Mouse (Mus musculus): ENCODE measurements around the gene Nos1. TPM values are rescaled to one million over a fixed set of nuclear protein-coding genes. Genes with fewer than 3 reads are reported as not detected.

The Nos1 gene
- polyA plus RNA-seq, 1 experiment from 2014 or later, result 0.02 TPM

- Histone ChIP-seq H3K4me2 (no peak overlapping the region), H3K4me1 (no peaks in the 10 kb centered on the region), H3K36me3 (no peaks in the 10 kb centered on the region), H3K9me3 (replicated peaks) (no peaks in the 10 kb centered on the region), H3K27ac (no peak overlapping the region), H3K9ac (no peak overlapping the region), H3K27me3 (replicated peaks) (peaks cover 64% of the 10 kb centered on the region), H3K4me3 (no peak overlapping the region)
- ATAC-seq, result no peak
- WGBS (ENCODE audit: insufficient replicate concordance), result 34% methylated on average over 5 of the region's 5 CpGs
These were observed 60.2 kb downstream of the Nos1 start for GRCm38 (mm10) chr5:117840988-117841387.

- H3K4me1 ChIP-seq, result no peaks in the 10 kb centered on the region
- no peak overlapping the region for H3K9ac ChIP-seq
- no peak for ATAC-seq
- H3K36me3 ChIP-seq, result no peaks in the 10 kb centered on the region
- no peaks in the 10 kb centered on the region for H3K9me3 ChIP-seq (replicated peaks)
- H3K27ac ChIP-seq, result no peak overlapping the region
- no peak overlapping the region for H3K4me3 ChIP-seq
- WGBS (ENCODE audit: insufficient replicate concordance), result 4% methylated on average over 44 of the region's 44 CpGs
- H3K27me3 ChIP-seq (replicated peaks), result peaks cover 64% of the 10 kb centered on the region
- H3K4me2 ChIP-seq, result no peak overlapping the region
These were observed 61.0 kb downstream of the Nos1 start for GRCm38 (mm10) chr5:117841651-117842347.

DNA sequence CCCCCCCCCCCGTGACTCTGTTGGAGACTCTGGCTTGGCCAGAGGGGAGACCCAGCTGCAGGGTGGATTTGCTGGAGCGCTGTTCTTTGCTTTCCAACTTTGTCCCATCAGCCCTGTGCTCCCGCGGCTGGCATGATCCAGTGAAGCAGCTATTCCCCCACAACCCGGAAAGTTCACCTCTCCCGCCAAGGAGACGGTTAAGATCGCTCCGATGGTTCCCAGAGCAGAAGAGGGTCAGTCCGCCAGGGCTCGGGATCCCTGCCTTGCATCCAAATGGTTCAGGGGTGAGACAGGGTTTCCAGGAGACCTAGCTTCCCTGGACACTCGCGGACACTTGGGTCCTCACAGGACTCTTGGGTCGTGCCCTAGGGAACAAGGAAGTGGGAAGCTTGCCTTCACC, 61.9 kb downstream of the Nos1 start:
- Histone ChIP-seq H3K9ac (no peak overlapping the region), H3K9me3 (replicated peaks) (no peaks in the 10 kb centered on the region), H3K4me1 (no peaks in the 10 kb centered on the region), H3K36me3 (no peaks in the 10 kb centered on the region), H3K27me3 (replicated peaks) (peaks cover 58% of the 10 kb centered on the region), H3K4me3 (no peak overlapping the region), H3K4me2 (no peak overlapping the region), H3K27ac (no peak overlapping the region)
- no peak for ATAC-seq
- 10% methylated on average over 14 of the region's 14 CpGs for WGBS (ENCODE audit: insufficient replicate concordance)

- Histone ChIP-seq H3K27me3 (replicated peaks) (peaks cover 44% of the 10 kb centered on the region), H3K4me1 (no peaks in the 10 kb centered on the region), H3K9ac (no peak overlapping the region), H3K27ac (no peak overlapping the region), H3K36me3 (no peaks in the 10 kb centered on the region), H3K4me2 (no peak overlapping the region), H3K9me3 (replicated peaks) (no peaks in the 10 kb centered on the region), H3K4me3 (no peak overlapping the region)
- no peak for ATAC-seq
- 9% methylated on average over 1 of the region's 1 CpGs for WGBS (ENCODE audit: insufficient replicate concordance)
These were observed 63.8 kb downstream of the Nos1 start for GRCm38 (mm10) chr5:117844611-117845010.

GRCm38 (mm10) chr5:117850474-117850873, 69.6 kb downstream of the Nos1 start:
- no peak for ATAC-seq
- Histone ChIP-seq H3K4me2 (no peak overlapping the region), H3K4me3 (no peak overlapping the region), H3K27ac (no peak overlapping the region), H3K36me3 (no peaks in the 10 kb centered on the region), H3K9me3 (replicated peaks) (no peaks in the 10 kb centered on the region), H3K27me3 (replicated peaks) (no peaks in the 10 kb centered on the region), H3K4me1 (no peaks in the 10 kb centered on the region), H3K9ac (no peak overlapping the region)
- WGBS (ENCODE audit: insufficient replicate concordance), result 66% methylated on average over 12 of the region's 12 CpGs

DNA sequence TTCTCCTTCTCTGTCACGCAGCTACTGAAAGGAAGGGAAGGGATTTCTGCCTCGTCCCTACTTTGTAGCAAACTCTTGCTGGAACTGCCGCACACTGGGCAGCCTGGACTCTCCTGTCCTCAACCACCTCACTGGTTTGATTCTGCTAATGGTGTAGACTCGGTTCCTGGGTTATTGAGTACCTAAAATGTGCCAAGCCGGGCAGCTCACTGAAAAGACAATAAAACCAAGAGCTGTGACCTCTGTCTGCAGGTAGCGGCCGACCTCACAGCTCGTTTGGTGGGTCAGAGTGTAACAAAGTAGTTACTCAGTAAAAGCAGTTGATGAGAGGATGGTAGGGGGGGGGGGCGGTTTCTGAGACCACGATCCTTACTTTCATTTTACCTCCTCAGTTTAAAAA, 72.9 kb downstream of the Nos1 start:
- Histone ChIP-seq H3K9ac (no peak overlapping the region), H3K27me3 (replicated peaks) (no peaks in the 10 kb centered on the region), H3K27ac (no peak overlapping the region), H3K4me1 (no peaks in the 10 kb centered on the region), H3K4me3 (no peak overlapping the region), H3K36me3 (no peaks in the 10 kb centered on the region), H3K4me2 (no peak overlapping the region), H3K9me3 (replicated peaks) (no peaks in the 10 kb centered on the region)
- ATAC-seq, result no peak
- WGBS (ENCODE audit: insufficient replicate concordance), result 55% methylated on average over 10 of the region's 10 CpGs

DNA sequence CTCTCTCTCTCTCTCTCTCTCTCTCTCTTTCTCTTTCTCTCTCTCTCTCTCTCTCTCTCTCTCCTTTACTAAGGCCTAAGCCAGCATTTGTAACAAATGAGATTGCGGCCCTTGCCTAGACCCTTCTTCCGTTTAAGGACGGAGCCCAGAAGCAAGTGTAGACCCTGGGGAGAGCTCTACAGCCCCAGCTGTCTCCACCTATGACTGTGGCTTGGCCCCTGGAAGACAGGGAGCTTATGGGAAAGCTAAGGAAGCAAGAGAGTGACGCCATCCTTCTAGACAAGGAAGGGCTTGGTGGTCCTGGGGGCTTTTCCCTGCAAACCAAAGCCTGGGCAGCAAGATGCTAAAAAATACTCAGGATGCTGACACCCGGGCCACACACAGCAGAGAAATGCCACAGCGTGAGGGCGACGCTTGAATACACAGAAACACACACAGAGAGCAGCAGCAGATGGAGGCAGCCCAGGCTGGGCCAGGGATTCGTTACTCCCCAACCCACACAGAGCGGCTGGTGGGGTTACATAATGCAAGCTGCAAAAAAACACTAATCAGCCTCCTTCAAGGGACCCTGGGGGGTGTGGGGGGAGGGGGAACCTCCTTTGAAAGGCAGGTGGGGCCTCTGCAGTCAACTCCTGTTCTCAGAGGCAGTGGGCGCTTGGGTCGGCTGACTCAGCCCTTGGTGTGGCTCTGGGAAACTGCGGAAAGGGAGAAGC, 83.9 kb downstream of the Nos1 start:
- no peak overlapping the region for H3K4me3 ChIP-seq
- H3K9me3 ChIP-seq (replicated peaks), result no peaks in the 10 kb centered on the region
- WGBS (ENCODE audit: insufficient replicate concordance), result 19% methylated on average over 13 of the region's 13 CpGs
- H3K27ac ChIP-seq, result no peak overlapping the region
- H3K27me3 ChIP-seq (replicated peaks), result peaks cover 39% of the 10 kb centered on the region
- H3K36me3 ChIP-seq, result no peaks in the 10 kb centered on the region
- no peaks in the 10 kb centered on the region for H3K4me1 ChIP-seq
- ATAC-seq, result no peak
- H3K9ac ChIP-seq, result no peak overlapping the region
- H3K4me2 ChIP-seq, result no peak overlapping the region

DNA sequence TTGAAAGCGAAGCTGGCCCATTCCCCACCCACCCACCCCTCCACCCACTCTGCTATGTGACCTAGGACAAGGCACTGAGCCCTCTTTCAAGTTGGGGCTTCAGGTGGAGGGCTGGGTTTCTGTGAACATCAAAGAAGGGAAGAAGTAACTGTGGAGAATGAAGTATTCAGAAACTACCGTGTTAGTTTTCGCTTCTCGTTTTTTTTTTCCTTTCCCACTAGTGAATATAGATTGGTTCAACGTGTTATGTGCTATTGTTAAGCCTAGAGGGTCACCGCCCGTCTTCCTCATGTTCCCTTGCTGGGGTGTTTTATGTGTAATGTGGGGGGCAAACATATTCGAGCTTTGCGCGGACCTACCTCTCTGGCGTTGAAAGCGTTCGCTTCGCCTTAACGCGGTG, 85.0 kb downstream of the Nos1 start:
- 50% methylated on average over 16 of the region's 16 CpGs for WGBS (ENCODE audit: insufficient replicate concordance)
- Histone ChIP-seq H3K27me3 (replicated peaks) (peaks cover 43% of the 10 kb centered on the region), H3K4me3 (no peak overlapping the region), H3K9ac (no peak overlapping the region), H3K9me3 (replicated peaks) (no peaks in the 10 kb centered on the region), H3K36me3 (no peaks in the 10 kb centered on the region), H3K4me1 (no peaks in the 10 kb centered on the region), H3K27ac (no peak overlapping the region), H3K4me2 (no peak overlapping the region)
- ATAC-seq, result no peak

- H3K4me2 ChIP-seq, result no peak overlapping the region
- no peak overlapping the region for H3K27ac ChIP-seq
- no peaks in the 10 kb centered on the region for H3K36me3 ChIP-seq
- no peaks in the 10 kb centered on the region for H3K9me3 ChIP-seq (replicated peaks)
- H3K9ac ChIP-seq, result no peak overlapping the region
- H3K27me3 ChIP-seq (replicated peaks), result 0 out of 2 replicates have a peak, but pooled peaks cover 15% of the 10 kb centered on the region
- no peaks in the 10 kb centered on the region for H3K4me1 ChIP-seq
- no peak for ATAC-seq
- WGBS (ENCODE audit: insufficient replicate concordance), result 41% methylated on average over 1 of the region's 1 CpGs
- no peak overlapping the region for H3K4me3 ChIP-seq
These were observed 90.8 kb downstream of the Nos1 start for GRCm38 (mm10) chr5:117871614-117872013.

- Histone ChIP-seq H3K4me3 (no peak overlapping the region), H3K4me1 (no peaks in the 10 kb centered on the region), H3K9me3 (replicated peaks) (peaks cover 5% of the 10 kb centered on the region; the same call in 1 of the 2 replicates), H3K27me3 (replicated peaks) (0 out of 2 replicates have a peak, but pooled peaks cover 13% of the 10 kb centered on the region), H3K4me2 (no peak overlapping the region), H3K36me3 (no peaks in the 10 kb centered on the region), H3K9ac (no peak overlapping the region), H3K27ac (no peak overlapping the region)
- ATAC-seq, result no peak
- 70% methylated on average over 8 of the region's 8 CpGs for WGBS (ENCODE audit: insufficient replicate concordance)
These were observed 93.0 kb downstream of the Nos1 start for GRCm38 (mm10) chr5:117873807-117874206.

DNA sequence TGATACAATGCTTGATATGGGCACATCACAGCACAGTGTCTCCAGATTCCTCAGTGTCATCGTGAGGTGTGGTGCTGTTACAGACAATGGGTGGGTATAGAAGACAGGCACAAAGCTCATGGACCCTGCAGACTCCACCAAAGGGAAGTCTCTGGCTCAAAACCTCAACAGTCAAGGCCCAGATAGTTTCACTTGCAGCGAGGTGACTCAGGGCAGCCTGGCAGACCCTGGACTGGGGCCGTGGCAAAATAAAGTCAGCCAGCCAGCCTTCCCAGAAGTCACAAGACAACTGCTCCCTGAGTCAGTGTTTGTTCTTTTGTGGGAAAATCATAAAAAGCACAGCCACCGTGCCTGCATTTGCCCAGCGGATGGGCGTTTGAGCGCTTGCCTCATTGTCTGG, 93.4 kb downstream of the Nos1 start:
- no peaks in the 10 kb centered on the region for H3K4me1 ChIP-seq
- WGBS (ENCODE audit: insufficient replicate concordance), result 72% methylated on average over 7 of the region's 7 CpGs
- peaks cover 5% of the 10 kb centered on the region; the same call in 1 of the 2 replicates for H3K9me3 ChIP-seq (replicated peaks)
- 0 out of 2 replicates have a peak, but pooled peaks cover 13% of the 10 kb centered on the region for H3K27me3 ChIP-seq (replicated peaks)
- no peak overlapping the region for H3K4me3 ChIP-seq
- H3K9ac ChIP-seq, result no peak overlapping the region
- no peaks in the 10 kb centered on the region for H3K36me3 ChIP-seq
- H3K27ac ChIP-seq, result no peak overlapping the region
- H3K4me2 ChIP-seq, result no peak overlapping the region
- ATAC-seq, result no peak

- Histone ChIP-seq H3K36me3 (no peaks in the 10 kb centered on the region), H3K4me1 (no peaks in the 10 kb centered on the region), H3K9ac (no peak overlapping the region), H3K4me2 (no peak overlapping the region), H3K27ac (no peak overlapping the region), H3K9me3 (replicated peaks) (peaks cover 5% of the 10 kb centered on the region; the same call in 1 of the 2 replicates), H3K4me3 (no peak overlapping the region), H3K27me3 (replicated peaks) (no peaks in the 10 kb centered on the region)
- 31% methylated on average over 14 of the region's 14 CpGs for WGBS (ENCODE audit: insufficient replicate concordance)
- ATAC-seq, result no peak
These were observed 98.3 kb downstream of the Nos1 start for GRCm38 (mm10) chr5:117879136-117879535.

Measured in liver, embryonic 12.5 days (tissue).